Mouse (Mus musculus) MEL (cell line): Measurements from ENCODE around the gene Aldh16a1. TPM values are rescaled to one million over a fixed set of nuclear protein-coding genes. Genes with fewer than 3 reads are reported as not detected.
A peak's percentile ranks its signal among the peaks of the same experiment; 100 is the strongest.

Experiments used
- DNase-seq: peaks from one replicate; pipeline ENCODE4 v3.0.0; 2011; ENCODE audit warnings: low read depth, low spot score
- H3K27ac ChIP-seq: 2 replicates; pipeline ENCODE4 v1.5.1; 2012; ENCODE audit warnings: low read depth, mild to moderate bottlenecking, control low read depth, low read length, moderate library complexity; ENCODE audit not compliant: control insufficient read depth
- H3K27me3 ChIP-seq, 2 experiments: fragments of 150-350 bp in 1 of 2; sonication (generic) in 1 of 2; 2 replicates each; pipeline ENCODE4 v1.6.1; 2012; ENCODE audit warnings: low read length in 2 of 2, mild to moderate bottlenecking in 2 of 2, improper control_type of control experiment in 1 of 2, moderate library complexity in 1 of 2; ENCODE audit not compliant: insufficient read depth in 2 of 2, control insufficient read depth in 1 of 2
- H3K36me3 ChIP-seq, 2 experiments: 2 replicates each; pipeline ENCODE4 v1.6.1; 2012 to 2014; ENCODE audit warnings: low read length in 2 of 2, improper control_type of control experiment in 1 of 2, inconsistent platforms in 1 of 2, mild to moderate bottlenecking in 1 of 2; ENCODE audit not compliant: insufficient read depth in 2 of 2, control insufficient read depth in 1 of 2
- H3K4me1 ChIP-seq, 2 experiments: fragments of 150-350 bp in 1 of 2; sonication (generic) in 1 of 2; 2 replicates each; pipeline ENCODE4 v1.6.1; 2012; ENCODE audit warnings: low read length in 2 of 2, improper control_type of control experiment in 1 of 2, mild to moderate bottlenecking in 1 of 2; ENCODE audit not compliant: insufficient read depth in 2 of 2, control insufficient read depth in 1 of 2
- H3K4me3 ChIP-seq, 2 experiments: fragments of 150-350 bp in 1 of 2; sonication (generic) in 1 of 2; 2 replicates each; pipeline ENCODE4 v1.5.1; 2012; ENCODE audit warnings: low read depth in 2 of 2, low read length in 2 of 2, mild to moderate bottlenecking in 2 of 2, moderate library complexity in 2 of 2, control low read depth in 1 of 2, improper control_type of control experiment in 1 of 2; ENCODE audit not compliant: control insufficient read depth in 1 of 2, insufficient read depth in 1 of 2
- H3K79me2 ChIP-seq: 2 replicates; pipeline ENCODE4 v1.6.1; 2012; ENCODE audit warnings: mild to moderate bottlenecking, low read length, moderate library complexity; ENCODE audit not compliant: control insufficient read depth, poor library complexity, insufficient read depth
- H3K9ac ChIP-seq: 2 replicates; pipeline ENCODE4 v1.6.1; 2012; ENCODE audit warnings: low read depth, mild to moderate bottlenecking, control low read depth, low read length, moderate library complexity; ENCODE audit not compliant: control insufficient read depth, poor library complexity, severe bottlenecking
- H3K9me3 ChIP-seq: fragments of 150-350 bp; sonication (generic); replicated peaks from 2 replicates; pipeline ENCODE4 v1.6.1; 2012; ENCODE audit warnings: mild to moderate bottlenecking, low read length, improper control_type of control experiment, moderate library complexity; ENCODE audit not compliant: insufficient read depth
- BHLHE40 ChIP-seq: IDR thresholded peaks from 2 replicates; pipeline ENCODE4 v1.6.1; 2012; ENCODE audit warnings: low read depth, mild to moderate bottlenecking, inconsistent platforms, low read length, improper control_type of control experiment, borderline replicate concordance
- EP300 ChIP-seq, 2 experiments: IDR thresholded peaks; 2 replicates each; pipeline ENCODE4 v1.6.1; 2011; ENCODE audit warnings: improper control_type of control experiment in 2 of 2, low read length in 2 of 2, low read depth in 1 of 2, mild to moderate bottlenecking in 1 of 2
- MAX ChIP-seq: IDR thresholded peaks from 2 replicates; pipeline ENCODE4 v1.6.1; 2011; ENCODE audit warnings: low read length, improper control_type of control experiment
- NRF1 ChIP-seq: IDR thresholded peaks from 2 replicates; pipeline ENCODE4 v1.6.1; 2014; ENCODE audit warnings: low read depth, mild to moderate bottlenecking, inconsistent platforms, low read length, improper control_type of control experiment, moderate library complexity; ENCODE audit not compliant: poor library complexity, insufficient read depth, severe bottlenecking
- POLR2AphosphoS2 ChIP-seq: IDR thresholded peaks from 2 replicates; pipeline ENCODE4 v1.6.1; 2011; ENCODE audit warnings: low read length, improper control_type of control experiment
- RCOR1 ChIP-seq: IDR thresholded peaks from 2 replicates; pipeline ENCODE4 v1.6.1; 2012; ENCODE audit warnings: low read depth, mild to moderate bottlenecking, inconsistent platforms, low read length, improper control_type of control experiment
- TCF12 ChIP-seq: IDR thresholded peaks from 2 replicates; pipeline ENCODE4 v1.6.1; 2014; ENCODE audit warnings: low read depth, mild to moderate bottlenecking, inconsistent platforms, low read length, improper control_type of control experiment, moderate library complexity
- polyA plus RNA-seq, 2 experiments: library from polyadenylated mRNA; stranded (reverse) in 1 of 2; unstranded in 1 of 2; fragments of >175 nt in 1 of 2; fragments of >200 nt in 1 of 2; gene quantifications; 2 replicates each; pipeline versions ENCODE4 v1.2.1 to v1.2.4; 2012; ENCODE audit warnings: low replicate concordance in 2 of 2, low read depth in 1 of 2; ENCODE audit not compliant: insufficient read length in 2 of 2, insufficient read depth in 1 of 2, missing spikeins in 1 of 2
- total RNA-seq: library from RNA; depleted of rRNA; stranded (reverse); fragments of 300-350 nt; gene quantifications from 2 replicates; pipeline ENCODE4 v1.2.3, GENCODE M21; 2012; rRNA removed

The Aldh16a1 gene
- total and polyA plus RNA-seq, 3 experiments, result 33.9 to 61.6 TPM; not detected in 1

- TF ChIP-seq MAX, result peak; percentile 54; the same call in 1 of the 2 replicates
Measured at GRCm38 (mm10) chr7:45092048-45092447, 62.3 kb downstream of the Aldh16a1 start, which contains the start of gene Rcn3 (continued).

GRCm38 (mm10) chr7:45091001-45091990 is 63.1 kb downstream of the Aldh16a1 start:
- H3K4me3 ChIP-seq, result peak overlapping the region; percentile 50 to 72
- no peaks in the 10 kb centered on the region for H3K27me3 ChIP-seq
- no peaks in the 10 kb centered on the region for H3K9me3 ChIP-seq
- TF ChIP-seq EP300 (IDR thresholded peaks at IDR 0.05; ENCODE audit: low read depth in 1 of 2, low read length in 2 of 2) (0 out of 4 replicates have a peak, but pooled peaks of 1 of the 2 experiments have one; percentile 7), RCOR1 (no peak), POLR2AphosphoS2 (no peak), NRF1 (no peak), BHLHE40 (no peak), TCF12 (no peak)
- peak overlapping the region; percentile 47 for H3K27ac ChIP-seq
- peak; percentile 76 for DNase-seq
- no peaks in the 10 kb centered on the region; the same call in 1 of the 2 replicates for H3K79me2 ChIP-seq
- H3K36me3 ChIP-seq, result peaks cover 0 to 12% of the 10 kb centered on the region in 2 experiments; a peak in 2 of 4 replicates
- peaks cover 2 to 16% of the 10 kb centered on the region in 2 experiments for H3K4me1 ChIP-seq
- peak overlapping the region; percentile 60 for H3K9ac ChIP-seq

Other genes starting within 250 kb of the Aldh16a1 start
Only the 30 nearest of the 32 such genes appear.
- gene Tsks, start 211.4 kb downstream of the Aldh16a1 start, total RNA-seq, result 0.10 TPM in 1 of 2 replicates, not detected in the other
- gene Tsks, start 211.4 kb downstream of the Aldh16a1 start, polyA plus RNA-seq, result under 1 TPM in 1 of 2 experiments, not detected in 1; 0.08 TPM
- 0.20 and 0.35 TPM in 2 replicates for gene Cpt1c, start 179.7 kb downstream of the Aldh16a1 start, total RNA-seq
- gene Cpt1c, start 179.7 kb downstream of the Aldh16a1 start, polyA plus RNA-seq, result under 1 TPM in 1 of 2 experiments, not detected in 1; 0.81 TPM
- 317 and 339 TPM in 2 replicates for gene Prmt1, start 168.0 kb downstream of the Aldh16a1 start, total RNA-seq
- gene Prmt1, start 168.0 kb downstream of the Aldh16a1 start, polyA plus RNA-seq, result 100 to 1,000 TPM; 254 to 715 TPM
- 78.6 and 83.4 TPM in 2 replicates for gene Irf3, start 156.9 kb downstream of the Aldh16a1 start, total RNA-seq
- gene Irf3, start 156.9 kb downstream of the Aldh16a1 start, polyA plus RNA-seq, result 10 to 100 TPM in 1 of 2 experiments, not detected in 1; 82.1 TPM
- 13.4 and 16.6 TPM in 2 replicates for gene Bcl2l12, start 155.9 kb downstream of the Aldh16a1 start, total RNA-seq
- gene Bcl2l12, start 155.9 kb downstream of the Aldh16a1 start, polyA plus RNA-seq, result 10 to 100 TPM in 1 of 2 experiments, not detected in 1; 24.6 TPM
- gene Scaf1, start 138.2 kb downstream of the Aldh16a1 start, total RNA-seq, result 17.7 and 18.3 TPM in 2 replicates
- gene Scaf1, start 138.2 kb downstream of the Aldh16a1 start, polyA plus RNA-seq, result 10 to 100 TPM; 34.4 to 81.5 TPM
- gene Rras, start 136.6 kb downstream of the Aldh16a1 start, total RNA-seq, result 4.2 and 5.0 TPM in 2 replicates
- 10 to 100 TPM in 1 of 2 experiments, not detected in 1; 24.1 TPM for gene Rras, start 136.6 kb downstream of the Aldh16a1 start, polyA plus RNA-seq
- gene Prr12, start 101.7 kb downstream of the Aldh16a1 start, total RNA-seq, result 3.3 and 3.5 TPM in 2 replicates
- 10 to 100 TPM in 1 of 2 experiments, not detected in 1; 32.1 TPM for gene Prr12, start 101.7 kb downstream of the Aldh16a1 start, polyA plus RNA-seq
- gene Nosip, start 92.2 kb downstream of the Aldh16a1 start, total RNA-seq, result 49.9 and 50.7 TPM in 2 replicates
- 10 to 100 TPM in 1 of 2 experiments, not detected in 1; 78.9 TPM for gene Nosip, start 92.2 kb downstream of the Aldh16a1 start, polyA plus RNA-seq
- 7.5 and 7.7 TPM in 2 replicates for gene Prrg2, start 91.9 kb downstream of the Aldh16a1 start, total RNA-seq
- 10 to 100 TPM in 1 of 2 experiments, not detected in 1; 16.9 TPM for gene Prrg2, start 91.9 kb downstream of the Aldh16a1 start, polyA plus RNA-seq
- 16.0 and 29.3 TPM in 2 replicates for gene Rcn3, start 62.4 kb downstream of the Aldh16a1 start, total RNA-seq
- 10 to 100 TPM in 1 of 2 experiments, not detected in 1; 43.0 TPM for gene Rcn3, start 62.4 kb downstream of the Aldh16a1 start, polyA plus RNA-seq
- 0.26 and 0.27 TPM in 2 replicates for gene Fcgrt, start 50.7 kb downstream of the Aldh16a1 start, total RNA-seq
- gene Fcgrt, start 50.7 kb downstream of the Aldh16a1 start, polyA plus RNA-seq, result 1 to 10 TPM in 1 of 2 experiments, not detected in 1; 1.7 TPM
- 2,482 and 2,708 TPM in 2 replicates for gene Rps11, start 30.1 kb downstream of the Aldh16a1 start, total RNA-seq
- gene Rps11, start 30.1 kb downstream of the Aldh16a1 start, polyA plus RNA-seq, result 1,000 to 10,000 TPM; 3,189 to 5,434 TPM
- 2,773 and 3,160 TPM in 2 replicates for gene Rpl13a, start 25.8 kb downstream of the Aldh16a1 start, total RNA-seq
- gene Rpl13a, start 25.8 kb downstream of the Aldh16a1 start, polyA plus RNA-seq, result 1,000 to 10,000 TPM; 2,091 to 3,727 TPM
- gene Gm45713, start 18.4 kb downstream of the Aldh16a1 start, total RNA-seq, result 0.69 and 3.9 TPM in 2 replicates
- gene Gm45713, start 18.4 kb downstream of the Aldh16a1 start, polyA plus RNA-seq, result not detected
- 9.5 and 13.0 TPM in 2 replicates for gene Flt3l, start 18.2 kb downstream of the Aldh16a1 start, total RNA-seq
- gene Flt3l, start 18.2 kb downstream of the Aldh16a1 start, polyA plus RNA-seq, result 10 to 100 TPM in 1 of 2 experiments, not detected in 1; 35.4 TPM
- 119 and 141 TPM in 2 replicates for gene Pih1d1, start 281 bp downstream of the Aldh16a1 start, total RNA-seq
- gene Pih1d1, start 281 bp downstream of the Aldh16a1 start, polyA plus RNA-seq, result 100 to 1,000 TPM in 1 of 2 experiments, not detected in 1; 148 TPM
- gene Slc17a7, start 9.4 kb upstream of the Aldh16a1 start, total RNA-seq, result 0.23 TPM in 2 replicates
- gene Slc17a7, start 9.4 kb upstream of the Aldh16a1 start, polyA plus RNA-seq, result 1 to 10 TPM in 1 of 2 experiments, not detected in 1; 1.0 TPM
- gene Gfy, start 25.0 kb upstream of the Aldh16a1 start, total RNA-seq, result not detected in 2 replicates
- gene Gfy, start 25.0 kb upstream of the Aldh16a1 start, polyA plus RNA-seq, result not detected
- not detected in 2 replicates for gene Pth2, start 26.4 kb upstream of the Aldh16a1 start, total RNA-seq
- gene Pth2, start 26.4 kb upstream of the Aldh16a1 start, polyA plus RNA-seq, result not detected
- 0.16 and 0.27 TPM in 2 replicates for gene Ccdc155, start 50.3 kb upstream of the Aldh16a1 start, total RNA-seq
- under 1 TPM in 1 of 2 experiments, not detected in 1; 0.38 TPM for gene Ccdc155, start 50.3 kb upstream of the Aldh16a1 start, polyA plus RNA-seq
- gene Dkkl1, start 57.6 kb upstream of the Aldh16a1 start, total RNA-seq, result 8.5 and 9.2 TPM in 2 replicates
- 10 to 100 TPM in 1 of 2 experiments, not detected in 1; 32.0 TPM for gene Dkkl1, start 57.6 kb upstream of the Aldh16a1 start, polyA plus RNA-seq
- gene Tead2, start 61.2 kb upstream of the Aldh16a1 start, total RNA-seq, result 0.19 TPM in 1 of 2 replicates, not detected in the other
- gene Tead2, start 61.2 kb upstream of the Aldh16a1 start, polyA plus RNA-seq, result under 1 TPM in 1 of 2 experiments, not detected in 1; 0.38 TPM
- 17.2 and 22.4 TPM in 2 replicates for gene Cd37, start 84.5 kb upstream of the Aldh16a1 start, total RNA-seq
- 100 to 1,000 TPM in 1 of 2 experiments, not detected in 1; 111 TPM for gene Cd37, start 84.5 kb upstream of the Aldh16a1 start, polyA plus RNA-seq
- not detected in 2 replicates for gene Slc6a16, start 86.5 kb upstream of the Aldh16a1 start, total RNA-seq
- not detected for gene Slc6a16, start 86.5 kb upstream of the Aldh16a1 start, polyA plus RNA-seq
- not detected in 2 replicates for gene Slc6a21, start 122.9 kb upstream of the Aldh16a1 start, total RNA-seq
- not detected for gene Slc6a21, start 122.9 kb upstream of the Aldh16a1 start, polyA plus RNA-seq
- 4.5 and 4.8 TPM in 2 replicates for gene Trpm4, start 179.2 kb upstream of the Aldh16a1 start, total RNA-seq
- 1 to 10 TPM in 1 of 2 experiments, not detected in 1; 6.9 TPM for gene Trpm4, start 179.2 kb upstream of the Aldh16a1 start, polyA plus RNA-seq
- gene Hrc, start 180.7 kb upstream of the Aldh16a1 start, total RNA-seq, result not detected in 2 replicates
- gene Hrc, start 180.7 kb upstream of the Aldh16a1 start, polyA plus RNA-seq, result under 1 TPM in 1 of 2 experiments, not detected in 1; 0.22 TPM
- 3.0 and 3.4 TPM in 2 replicates for gene Ppfia3, start 212.4 kb upstream of the Aldh16a1 start, total RNA-seq
- gene Ppfia3, start 212.4 kb upstream of the Aldh16a1 start, polyA plus RNA-seq, result 1 to 10 TPM in 1 of 2 experiments, not detected in 1; 5.9 TPM
- 1.3 and 1.4 TPM in 2 replicates for gene Lin7b, start 216.0 kb upstream of the Aldh16a1 start, total RNA-seq
- gene Lin7b, start 216.0 kb upstream of the Aldh16a1 start, polyA plus RNA-seq, result 1 to 10 TPM in 1 of 2 experiments, not detected in 1; 3.8 TPM